Mouse (Mus musculus) B cell, adult 2 months (primary cell): ENCODE measurements around the gene Slc29a1.

ENCODE experiments used
- DNase-seq, 2 experiments: peaks; one replicate each; pipeline ENCODE4 v3.0.0; 2022

Gene Slc29a1

GRCm38 (mm10) chr17:45588370-45588769, 11.0 kb downstream of the Slc29a1 start:
- DNase-seq: no peak

GRCm38 (mm10) chr17:45586449-45586837, 13.0 kb downstream of the Slc29a1 start:
- peak in 1 of 2 experiments; percentile 43 for DNase-seq

DNA sequence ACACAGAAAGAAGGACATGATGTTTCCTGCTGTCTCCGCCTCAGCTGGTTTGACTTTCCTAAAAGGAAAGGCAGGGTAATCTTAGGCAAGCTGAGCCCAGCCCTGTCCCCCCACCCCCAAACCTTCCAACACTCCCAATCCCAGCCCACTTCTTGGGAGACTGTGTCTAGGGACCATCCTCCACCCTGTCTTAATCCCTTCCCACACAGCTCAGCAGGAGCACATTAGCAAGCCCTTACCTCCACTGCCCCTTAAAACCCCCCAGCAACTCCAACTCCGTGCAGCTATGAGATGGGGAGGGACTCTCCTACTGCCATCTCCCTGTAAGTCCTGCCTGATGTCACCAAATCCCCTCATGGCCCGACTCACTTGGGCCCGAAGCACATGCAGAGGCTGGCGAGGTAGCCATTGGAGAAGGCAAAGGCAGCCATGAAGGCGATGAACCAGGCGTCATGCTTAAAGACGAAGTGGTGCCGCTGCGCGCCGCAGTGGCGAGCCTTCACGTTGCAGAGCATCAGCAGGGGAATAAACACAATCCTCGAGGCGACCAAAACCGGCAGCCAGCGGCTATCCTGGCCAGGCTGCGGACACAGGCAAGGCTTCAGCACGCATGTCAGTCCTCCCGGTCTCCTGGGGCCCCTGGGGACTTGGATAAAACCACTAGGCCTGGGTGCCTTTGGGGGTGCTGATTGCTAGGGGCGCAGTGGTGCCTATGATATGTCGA, 13.5 kb downstream of the Slc29a1 start:
- DNase-seq: no peak

- DNase-seq: peak; percentile 86 to 87
Observed at GRCm38 (mm10) chr17:45584939-45585678, 14.3 kb downstream of the Slc29a1 start.

DNA sequence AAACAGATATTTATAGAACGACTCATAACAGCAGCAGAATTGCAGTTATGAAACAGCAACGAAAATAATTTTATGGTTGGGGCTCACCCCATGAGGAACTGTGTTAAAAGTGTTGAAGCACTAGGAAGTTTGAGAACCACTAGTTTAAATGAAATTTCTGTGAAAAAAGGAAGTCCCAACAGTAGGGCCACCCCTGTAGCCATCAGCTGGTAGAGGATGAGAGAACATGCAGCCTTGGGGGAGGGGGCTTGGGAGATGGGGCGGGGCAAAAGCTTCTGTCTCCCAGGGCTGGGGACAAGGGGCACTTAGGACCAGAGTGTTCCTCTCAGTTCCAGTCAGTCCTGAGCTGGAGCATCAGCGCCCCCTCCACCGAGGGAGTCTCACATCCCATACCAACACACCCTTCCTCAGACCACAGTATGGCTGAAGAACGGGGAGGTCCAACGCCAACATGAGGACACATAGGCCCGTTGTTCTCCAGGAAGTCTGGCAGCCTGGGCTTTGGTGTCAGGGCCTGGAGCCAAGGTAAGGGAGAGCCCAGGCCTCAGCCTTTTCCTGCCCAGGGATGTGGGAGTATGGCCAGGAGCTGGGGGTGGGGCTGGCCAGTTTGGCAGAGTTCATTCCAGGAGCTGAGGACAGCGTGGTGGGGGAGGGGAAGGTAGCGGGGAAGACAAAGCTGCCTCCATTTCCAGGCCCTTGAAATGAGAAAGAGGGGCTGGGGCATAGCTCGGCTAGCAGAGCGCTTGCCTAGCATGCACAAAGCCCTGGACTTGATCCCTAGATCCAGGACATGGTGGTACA, 15.1 kb downstream of the Slc29a1 start:
- no peak for DNase-seq

- DNase-seq: peak; percentile 52 to 59
Observed at GRCm38 (mm10) chr17:45582715-45583355, 16.6 kb downstream of the Slc29a1 start.

DNA sequence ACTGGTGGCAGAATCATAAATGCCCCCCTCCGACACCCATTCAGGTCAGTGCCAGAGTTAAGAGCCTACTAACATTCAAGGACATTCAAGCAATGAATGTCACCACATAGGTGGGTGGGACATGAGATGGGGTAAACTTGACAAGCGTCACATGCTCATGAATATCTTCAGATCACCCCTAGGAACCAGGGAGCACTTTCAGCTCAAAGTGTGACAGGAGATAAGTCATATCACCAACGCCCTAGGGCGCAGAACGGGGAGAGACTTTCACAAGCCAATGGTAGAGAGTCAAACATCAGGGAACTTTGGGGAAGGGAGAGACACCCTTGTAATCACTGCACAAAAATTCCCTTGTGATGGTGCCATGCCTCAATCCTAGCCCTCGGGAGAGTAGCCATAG, 17.2 kb downstream of the Slc29a1 start:
- DNase-seq: no peak

GRCm38 (mm10) chr17:45581567-45581983, 17.8 kb downstream of the Slc29a1 start:
- peak; percentile 80 to 82 for DNase-seq

GRCm38 (mm10) chr17:45580958-45581477, 18.4 kb downstream of the Slc29a1 start:
- no peak for DNase-seq

GRCm38 (mm10) chr17:45579554-45579953, 19.9 kb downstream of the Slc29a1 start:
- DNase-seq: no peak

- peak; percentile 48 to 51 for DNase-seq
Observed at GRCm38 (mm10) chr17:45578843-45579242, 20.6 kb downstream of the Slc29a1 start.

DNA sequence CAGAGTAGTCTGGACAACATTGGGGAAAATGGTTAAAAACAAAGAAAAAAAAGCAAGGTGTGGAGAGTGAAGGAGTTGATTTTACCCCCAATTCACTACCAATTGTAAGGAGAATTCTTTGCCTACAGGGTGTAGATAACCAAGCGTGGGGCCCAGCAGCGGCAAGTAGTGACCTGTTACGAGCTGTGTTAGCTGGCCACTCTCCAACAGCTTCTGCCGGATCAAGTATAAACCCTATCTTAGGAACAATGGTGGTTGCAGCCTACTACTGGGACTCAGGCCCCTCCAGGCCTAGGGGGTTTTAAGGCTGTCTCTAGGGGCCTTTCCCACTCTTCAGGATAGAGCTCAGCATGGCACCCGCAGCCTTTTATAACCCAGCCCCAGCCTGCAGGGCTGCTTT, 21.2 kb downstream of the Slc29a1 start:
- DNase-seq: no peak

- DNase-seq: no peak
Observed at GRCm38 (mm10) chr17:45575123-45575897, 24.1 kb downstream of the Slc29a1 start.

- DNase-seq: peak; percentile 72 to 73
Observed at GRCm38 (mm10) chr17:45574129-45574761, 25.2 kb downstream of the Slc29a1 start.

- DNase-seq: peak; percentile 92
Observed at GRCm38 (mm10) chr17:45573780-45574123, 25.7 kb downstream of the Slc29a1 start.

- peak; percentile 100 for DNase-seq
Observed at GRCm38 (mm10) chr17:45573087-45573779, 26.2 kb downstream of the Slc29a1 start, which contains the start of gene Hsp90ab1. Hsp90ab1 (minus strand) TSS chr17:45573271.

- DNase-seq: peak in 1 of 2 experiments; percentile 76
Observed at GRCm38 (mm10) chr17:45572103-45573086, 27.0 kb downstream of the Slc29a1 start.

- no peak for DNase-seq
Observed at GRCm38 (mm10) chr17:45569999-45570398, 29.4 kb downstream of the Slc29a1 start.

DNA sequence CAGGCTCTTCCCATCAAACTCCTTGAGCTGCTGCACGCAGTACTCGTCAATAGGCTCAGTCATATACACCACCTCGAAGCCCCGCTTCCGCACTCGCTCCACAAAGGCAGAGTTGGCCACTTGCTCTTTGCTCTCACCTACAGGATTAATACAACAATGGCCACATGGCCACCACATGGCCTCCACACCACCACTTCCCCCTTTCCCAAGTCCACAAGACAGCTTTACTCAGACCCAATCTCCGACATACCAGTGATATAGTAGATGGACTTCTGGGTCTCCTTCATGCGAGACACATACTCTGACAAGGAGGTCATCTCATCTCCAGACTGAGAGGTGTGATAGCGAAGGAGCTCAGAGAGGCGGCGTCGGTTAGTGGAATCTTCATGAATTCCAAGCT, 30.4 kb downstream of the Slc29a1 start:
- DNase-seq: no peak
